Mouse (Mus musculus): ENCODE results near the gene Kat2b.

DNA sequence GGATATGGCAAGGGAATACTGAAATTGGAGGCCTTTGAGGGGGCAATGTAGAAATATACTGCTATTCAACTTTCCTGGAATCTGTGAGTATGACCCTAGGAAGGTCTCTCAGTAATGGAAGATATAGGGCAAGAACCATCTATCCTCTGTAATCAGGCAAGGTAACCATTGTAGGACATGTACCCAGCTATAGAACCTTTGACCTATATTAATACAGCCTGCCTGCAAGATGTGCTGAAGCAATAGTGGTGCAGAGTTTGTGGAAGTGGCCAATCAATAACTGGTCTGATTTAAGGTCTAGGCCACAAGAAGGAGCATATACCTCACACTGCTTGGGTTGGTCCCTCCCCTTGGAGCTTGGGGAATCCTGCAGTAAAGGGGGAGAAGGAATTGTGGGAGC is 46.2 kb upstream of the Kat2b start:
- TF ChIP-seq HCFC1 (IDR thresholded peaks at IDR 0.05; ENCODE audit: borderline replicate concordance, insufficient read depth, low read length) (no peak), ZNF384 (IDR thresholded peaks at IDR 0.05; ENCODE audit: low read depth, low read length) (no peak), ZC3H11A (IDR thresholded peaks at IDR 0.05; ENCODE audit: borderline replicate concordance, low read depth, low read length) (no peak), MAFK (IDR thresholded peaks at IDR 0.05; ENCODE audit: insufficient read depth, low read depth, low read length) (no peak), CHD2 (IDR thresholded peaks at IDR 0.05; ENCODE audit: low read depth, low read length) (no peak)
